Mouse (Mus musculus) left cerebral cortex, adult 8-10 months (tissue): ENCODE data around the gene Dlgap1. TPM values are rescaled to one million over a fixed set of nuclear protein-coding genes. Genes with fewer than 3 reads are reported as not detected.
A peak's percentile ranks its signal among the peaks of the same experiment; 100 is the strongest.

Experiments used
- DNase-seq, 2 experiments: peaks; one replicate each; pipeline ENCODE4 v3.0.0; 2022; ENCODE audit warnings: low spot score in 2 of 2
- total RNA-seq, 4 experiments: library from RNA; stranded (reverse); gene quantifications; 2 replicates each; pipeline ENCODE4 v1.2.4; 2022

The Dlgap1 gene
- total RNA-seq, 4 experiments from 2014 or later, result 407 to 471 (median 429) TPM

- no peak for DNase-seq
Measured at GRCm38 (mm10) chr17:70172500-70173036, 203.7 kb downstream of the Dlgap1 start.

GRCm38 (mm10) chr17:70173916-70174315 lies 205.0 kb downstream of the Dlgap1 start:
- no peak for DNase-seq

- no peak for DNase-seq
Measured at GRCm38 (mm10) chr17:70191228-70191627, 222.4 kb downstream of the Dlgap1 start.

- no peak for DNase-seq
Measured at GRCm38 (mm10) chr17:70222891-70223290, 254.0 kb downstream of the Dlgap1 start.

GRCm38 (mm10) chr17:70247342-70247741 lies 278.5 kb downstream of the Dlgap1 start:
- no peak for DNase-seq

GRCm38 (mm10) chr17:70248250-70248649 lies 279.4 kb downstream of the Dlgap1 start:
- DNase-seq, result no peak

GRCm38 (mm10) chr17:70252476-70252875 lies 283.6 kb downstream of the Dlgap1 start:
- DNase-seq, result no peak

- no peak for DNase-seq
Measured at GRCm38 (mm10) chr17:70256371-70256770, 287.5 kb downstream of the Dlgap1 start.

GRCm38 (mm10) chr17:70263156-70263555 lies 294.3 kb downstream of the Dlgap1 start:
- no peak for DNase-seq

GRCm38 (mm10) chr17:70272125-70272524 lies 303.3 kb downstream of the Dlgap1 start:
- DNase-seq, result no peak

- no peak for DNase-seq
Measured at GRCm38 (mm10) chr17:70287708-70288107, 318.8 kb downstream of the Dlgap1 start.

GRCm38 (mm10) chr17:70294106-70294505 lies 325.2 kb downstream of the Dlgap1 start:
- DNase-seq, result peak in 1 of 2 experiments; percentile 46

- no peak for DNase-seq
Measured at GRCm38 (mm10) chr17:70301941-70302478, 333.1 kb downstream of the Dlgap1 start.

- DNase-seq, result no peak
Measured at GRCm38 (mm10) chr17:70302656-70303055, 333.8 kb downstream of the Dlgap1 start.

- DNase-seq, result no peak
Measured at GRCm38 (mm10) chr17:70305021-70305420, 336.1 kb downstream of the Dlgap1 start.

GRCm38 (mm10) chr17:70307418-70308176 lies 338.7 kb downstream of the Dlgap1 start:
- DNase-seq, result no peak

GRCm38 (mm10) chr17:70308364-70309231 lies 339.7 kb downstream of the Dlgap1 start:
- DNase-seq, result peak in 1 of 2 experiments; percentile 36

- DNase-seq, result no peak
Measured at GRCm38 (mm10) chr17:70316327-70316726, 347.5 kb downstream of the Dlgap1 start.

- no peak for DNase-seq
Measured at GRCm38 (mm10) chr17:70317779-70318178, 348.9 kb downstream of the Dlgap1 start.

- DNase-seq, result no peak
Measured at GRCm38 (mm10) chr17:70321976-70322375, 353.1 kb downstream of the Dlgap1 start.

- DNase-seq, result no peak
Measured at GRCm38 (mm10) chr17:70333440-70333839, 364.6 kb downstream of the Dlgap1 start.

GRCm38 (mm10) chr17:70334171-70334570 lies 365.3 kb downstream of the Dlgap1 start:
- DNase-seq, result no peak
